Mouse (Mus musculus) A20 (cell line): Measurements from ENCODE around the gene Brpf3.
"Not testable (repeated sequence)": the region's sequence is repeated elsewhere in the genome, so short reads cannot be mapped to it uniquely, and the experiment has no call there.

Experiments
- DNase-seq: peaks from one replicate; pipeline ENCODE4 v3.0.0-alpha.2; 2011; ENCODE audit warnings: low read depth, low spot score

Brpf3 gene

GRCm38 (mm10) chr17:28799291-28800160, 1.4 kb upstream of the Brpf3 start:
- DNase-seq: peak; percentile 82

- no peak for DNase-seq
Measured at GRCm38 (mm10) chr17:28800281-28800670, 614 bp upstream of the Brpf3 start.

- DNase-seq: peak; percentile 99
Measured at GRCm38 (mm10) chr17:28801474-28802005, 650 bp downstream of the Brpf3 start.

- DNase-seq: no peak
Measured at GRCm38 (mm10) chr17:28802006-28802481, 1.2 kb downstream of the Brpf3 start.

- no peak for DNase-seq
Measured at GRCm38 (mm10) chr17:28803316-28803715, 2.4 kb downstream of the Brpf3 start.

- DNase-seq: no peak
Measured at GRCm38 (mm10) chr17:28804973-28805372, 4.1 kb downstream of the Brpf3 start.

- no peak for DNase-seq
Measured at GRCm38 (mm10) chr17:28806770-28807169, 5.9 kb downstream of the Brpf3 start.

GRCm38 (mm10) chr17:28808714-28809113, 7.8 kb downstream of the Brpf3 start:
- DNase-seq: no peak

GRCm38 (mm10) chr17:28809175-28809831, 8.4 kb downstream of the Brpf3 start:
- DNase-seq: no peak

- DNase-seq: no peak
Measured at GRCm38 (mm10) chr17:28812345-28812744, 11.5 kb downstream of the Brpf3 start.

- DNase-seq: no peak
Measured at GRCm38 (mm10) chr17:28814529-28815097, 13.7 kb downstream of the Brpf3 start.

- no peak for DNase-seq
Measured at GRCm38 (mm10) chr17:28815384-28816004, 14.6 kb downstream of the Brpf3 start.

- DNase-seq: not testable (repeated sequence)
Measured at GRCm38 (mm10) chr17:28816326-28816725, 15.4 kb downstream of the Brpf3 start.

GRCm38 (mm10) chr17:28816875-28817811, 16.3 kb downstream of the Brpf3 start:
- DNase-seq: no peak

- DNase-seq: no peak
Measured at GRCm38 (mm10) chr17:28820189-28820588, 19.3 kb downstream of the Brpf3 start.

- no peak for DNase-seq
Measured at GRCm38 (mm10) chr17:28823004-28823745, 22.3 kb downstream of the Brpf3 start.

- DNase-seq: no peak
Measured at GRCm38 (mm10) chr17:28823749-28824148, 22.9 kb downstream of the Brpf3 start.

GRCm38 (mm10) chr17:28824896-28825295, 24.0 kb downstream of the Brpf3 start:
- DNase-seq: no peak

GRCm38 (mm10) chr17:28825359-28826041, 24.6 kb downstream of the Brpf3 start:
- DNase-seq: no peak
